11 mouse cellular contexts compared by ENCODE assay signal in genomic region chr2:60173190-60173589, GRCm38 (mm10). TPM values are rescaled to one million over a fixed set of nuclear protein-coding genes. Genes with fewer than 3 reads are reported as not detected.
DNase-seq lines count a peak whose midpoint lies in the region; ATAC-seq lines count a peak whose summit lies in the region.
"Had no signal": no experiment of that assay in that cellular context is flagged by ENCODE, and none has a peak within 500 bp of the region (broad histone marks: within the 10 kb centered on the region; RNA-seq: fewer than 3 reads in every experiment).

No protein-coding gene starts in this region.

- peak; percentile 40 for DNase-seq in CD4-positive, CD25-positive, alpha-beta regulatory T cell, adult 2 months (ENCODE audit: low read depth, low spot score)
- DNase-seq in thymus, postnatal 4 days = peak; percentile 42
- no peak for DNase-seq in thymus, postnatal 14 days
- peak; percentile 19 for DNase-seq in c-Kit-positive CD71-positive TER-119-negative erythroid progenitor cells, embryonic 14.5 days (ENCODE audit: low read depth)
- DNase-seq in splenic B cell, adult 2 months (ENCODE audit: low read depth, low spot score) = peak; percentile 68
- no peak for DNase-seq in cerebellum, adult 9-10 months
- no peak for DNase-seq in lung, adult 18-20 months
- DNase-seq: kidney, postnatal 36 days had no signal

- H3K27me3 ChIP-seq in splenic B cell, adult 2 months (ENCODE audit: control insufficient read depth, insufficient read depth, low read length, poor library complexity, severe bottlenecking) = no peaks in the 10 kb centered on the region
- H3K27me3 ChIP-seq: midbrain, embryonic 15.5 days had no signal

- H3K36me3 ChIP-seq in splenic B cell, adult 2 months (ENCODE audit: control insufficient read depth, insufficient read depth, low read length, poor library complexity, severe bottlenecking) = no peaks in the 10 kb centered on the region
- H3K36me3 ChIP-seq: midbrain, embryonic 15.5 days had no signal

- no peak for ATAC-seq in CD4-positive, CD25-positive, alpha-beta regulatory T cell, adult 4 months
- ATAC-seq: intestine, embryonic 16.5 days; midbrain, embryonic 15.5 days had no signal

RNA-seq across cellular contexts. Expression of gene Baz2b, which starts 36.4 kb away (rescaled TPM):
- 10 to 100 TPM; 30.7 to 38.0 TPM for polyA plus RNA-seq in CD4-positive, CD25-positive, alpha-beta regulatory T cell, adult 4 months (2017; shearing (Covaris generic))

RNA-seq across cellular contexts. Expression of gene March7, which starts 36.5 kb away (rescaled TPM):
- polyA plus RNA-seq in CD4-positive, CD25-positive, alpha-beta regulatory T cell, adult 4 months (2017; shearing (Covaris generic)) = 100 to 1,000 TPM; 101 to 104 TPM

Comparison
In these comparisons a context has a peak if more than half of its experiments do, and no peak if none do; other contexts are left out.
1. DNase-seq: peak in CD4-positive, CD25-positive, alpha-beta regulatory T cell, adult 2 months (single experiment), thymus, postnatal 4 days (single experiment), c-Kit-positive CD71-positive TER-119-negative erythroid progenitor cells, embryonic 14.5 days (single experiment) and splenic B cell, adult 2 months (single experiment); none in thymus, postnatal 14 days (single experiment), cerebellum, adult 9-10 months (single experiment) and lung, adult 18-20 months (0 of 2).